Mouse (Mus musculus) testis, adult 2 months (tissue): ENCODE data around the gene Cars2.

ENCODE experiments used
- CTCF ChIP-seq: fragments of 200-500 bp; IDR thresholded peaks from 2 replicates; pipeline ENCODE4 v1.5.1; 2012; ENCODE audit warnings: low read depth, mild to moderate bottlenecking, inconsistent platforms, low read length, moderate library complexity; ENCODE audit not compliant: control insufficient read depth, insufficient read depth, insufficient replicate concordance
- POLR2A ChIP-seq: fragments of 200-500 bp; IDR thresholded peaks from 2 replicates; pipeline ENCODE4 v1.6.1; 2012; ENCODE audit warnings: low read depth, mild to moderate bottlenecking, inconsistent platforms, low read length, moderate library complexity; ENCODE audit not compliant: control insufficient read depth

GRCm38 (mm10) chr8:11549706-11550105 is 877 bp downstream of the Cars2 start:
- peak; percentile 31; the same call in 1 of the 2 replicates for TF ChIP-seq CTCF
- TF ChIP-seq POLR2A: no peak
